22 mouse cellular contexts compared by ENCODE assay signal in the genomic region with DNA sequence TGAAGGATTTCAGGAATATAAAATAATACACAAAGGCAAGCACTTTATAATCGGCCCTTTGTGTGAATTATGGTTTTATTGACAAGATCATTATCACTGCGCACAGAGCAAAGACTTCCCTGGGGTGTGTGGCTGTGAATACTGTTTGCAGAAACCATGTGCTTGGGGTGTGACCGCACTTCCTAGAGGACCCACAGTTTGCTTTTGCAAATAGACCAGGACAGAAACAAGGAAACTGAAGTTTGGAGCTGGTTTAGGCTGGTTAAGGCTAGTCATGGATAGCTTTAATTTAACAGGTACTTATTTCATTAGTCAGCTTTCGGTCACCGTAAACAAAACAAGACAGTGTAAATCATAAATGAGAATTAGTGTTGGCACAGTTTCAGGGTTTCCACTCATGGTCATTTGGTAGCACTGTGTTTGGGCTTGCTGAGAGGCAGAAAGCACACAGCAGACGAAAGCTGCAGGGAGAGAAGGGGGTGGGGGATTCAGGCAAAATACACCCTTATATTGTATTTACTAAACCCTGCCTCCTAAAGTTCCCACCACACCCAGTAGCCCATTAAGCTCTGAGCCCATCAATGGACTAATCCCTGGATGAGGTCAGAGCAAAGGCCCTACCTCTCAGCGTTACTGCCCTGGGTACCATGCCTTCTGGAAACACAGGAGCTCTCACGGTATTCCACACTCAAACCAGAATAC. TPM values are rescaled to one million over a fixed set of nuclear protein-coding genes. Genes with fewer than 3 reads are reported as not detected.
DNase-seq lines count a peak whose midpoint lies in the region; ATAC-seq lines count a peak whose summit lies in the region.
"Had no signal": no experiment of that assay in that cellular context is flagged by ENCODE, and none has a peak within 500 bp of the region (broad histone marks: within the 10 kb centered on the region; RNA-seq: fewer than 3 reads in every experiment).

No protein-coding gene starts in this region.

- H3K4me2 ChIP-seq in heart, embryonic 14.5 days (ENCODE audit: low read length) = peak overlapping the region; percentile 2; the same call in 1 of the 2 replicates
- H3K4me2 ChIP-seq: forebrain, embryonic 13.5 days; heart, embryonic 11.5 days; hindbrain, embryonic 12.5 days; limb, embryonic 13.5 days had no signal

- ATAC-seq in heart, embryonic 14.5 days (ENCODE audit: insufficient number of reproducible peaks, insufficient read depth, low FRiP score, low read depth) = no peak
- ATAC-seq: forebrain, embryonic 13.5 days had no signal

- no peak for DNase-seq in heart, postnatal 4 days
- DNase-seq in lung, postnatal 36 days = peak; percentile 11
- no peak for DNase-seq in lung, postnatal 4 days
- DNase-seq in large intestine, adult 2 months (ENCODE audit: low read depth, low spot score) = peak; percentile 92
- no peak for DNase-seq in thymus, postnatal 10 days (ENCODE audit: low spot score in 2 of 2)
- no peak for DNase-seq in hindbrain, embryonic 10.5 days (ENCODE audit: low spot score)
- DNase-seq: cerebellum, adult 11 months; cerebellum, postnatal 36 days; gastrocnemius, postnatal 25 days; kidney, adult 11 months; lung, postnatal 10 days; right cerebral cortex, adult 18-20 months; thymus, postnatal 25 days had no signal

- H3K27me3 ChIP-seq in heart, embryonic 14.5 days (ENCODE audit: control insufficient read depth, insufficient read depth, low read length) = peaks cover 4% of the 10 kb centered on the region; the same call in 1 of the 2 replicates
- peaks cover 15% of the 10 kb centered on the region; the same call in 1 of the 2 replicates for H3K27me3 ChIP-seq in hindbrain, embryonic 10.5 days (ENCODE audit: insufficient read depth, poor library complexity, severe bottlenecking)
- H3K27me3 ChIP-seq: forebrain, embryonic 13.5 days; hindbrain, embryonic 12.5 days; limb, embryonic 13.5 days had no signal

- no peaks in the 10 kb centered on the region for H3K9me3 ChIP-seq in heart, embryonic 14.5 days (ENCODE audit: control insufficient read depth, low read length)
- no peaks in the 10 kb centered on the region for H3K9me3 ChIP-seq in hindbrain, embryonic 10.5 days
- H3K9me3 ChIP-seq: embryonic facial prominence, embryonic 10.5 days; forebrain, embryonic 13.5 days; hindbrain, embryonic 12.5 days; limb, embryonic 13.5 days had no signal

- 70% methylated on average over 8 of the region's 8 CpGs for WGBS in heart, embryonic 14.5 days
- WGBS in large intestine, adult 2 months = 17% methylated on average over 8 of the region's 8 CpGs
- 75% methylated on average over 8 of the region's 8 CpGs for WGBS in hindbrain, embryonic 10.5 days

- H3K4me1 ChIP-seq in heart, embryonic 14.5 days (ENCODE audit: control insufficient read depth in 2 of 2, insufficient read depth in 2 of 2, low read length in 2 of 2) = peaks cover 2 to 4% of the 10 kb centered on the region in 2 experiments; a peak in 1 of 4 replicates
- peaks cover 3% of the 10 kb centered on the region; the same call in 1 of the 2 replicates for H3K4me1 ChIP-seq in hindbrain, embryonic 10.5 days (replicated peaks)

- no peak overlapping the region for H3K4me3 ChIP-seq in heart, embryonic 14.5 days (ENCODE audit: control insufficient read depth in 1 of 2, insufficient read depth in 1 of 2, low read depth in 1 of 2, low read length in 2 of 2)
- H3K4me3 ChIP-seq in hindbrain, embryonic 10.5 days = no peak overlapping the region
- H3K4me3 ChIP-seq: embryonic facial prominence, embryonic 10.5 days; forebrain, embryonic 13.5 days; hindbrain, embryonic 12.5 days; limb, embryonic 13.5 days had no signal

- H3K27ac ChIP-seq in heart, embryonic 14.5 days (replicated peaks in 1 of 2; ENCODE audit: control insufficient read depth in 1 of 2, insufficient read depth in 1 of 2, low read depth in 2 of 2, low read length in 2 of 2) = no peak overlapping the region
- no peak overlapping the region for H3K27ac ChIP-seq in hindbrain, embryonic 10.5 days
- H3K27ac ChIP-seq: embryonic facial prominence, embryonic 10.5 days; forebrain, embryonic 13.5 days; hindbrain, embryonic 12.5 days; limb, embryonic 13.5 days; liver, embryonic 14.5 days had no signal

- no peaks in the 10 kb centered on the region for H3K36me3 ChIP-seq in heart, embryonic 14.5 days (ENCODE audit: control insufficient read depth, insufficient read depth, low read length)
- H3K36me3 ChIP-seq in hindbrain, embryonic 10.5 days = no peaks in the 10 kb centered on the region
- H3K36me3 ChIP-seq: embryonic facial prominence, embryonic 10.5 days; hindbrain, embryonic 12.5 days; limb, embryonic 13.5 days had no signal

- no peak overlapping the region for H3K9ac ChIP-seq in heart, embryonic 14.5 days (ENCODE audit: low read length)
- H3K9ac ChIP-seq: forebrain, embryonic 13.5 days; hindbrain, embryonic 12.5 days; limb, embryonic 13.5 days; liver, embryonic 14.5 days had no signal

RNA-seq across cellular contexts. Expression of a gene that starts 17.0 kb away (rescaled TPM):
- 22.4 and 23.1 TPM in 2 replicates for polyA plus RNA-seq in heart, embryonic 14.5 days (2014; fragmentation: Nextera tagmentation; extraction: Ambion mirVana)
- total RNA-seq in heart, postnatal 4 days (2021) = 10 to 100 TPM in 1 of 2 experiments, 1 to 10 TPM in 1; 9.0 to 10.6 TPM
- 15.3 and 16.3 TPM in 2 replicates for polyA plus RNA-seq in large intestine, adult 2 months (2012; rRNA removed)
- 32.6 and 33.6 TPM in 2 replicates for polyA plus RNA-seq in hindbrain, embryonic 10.5 days (2016; fragmentation: Nextera tagmentation; extraction: Ambion mirVana)

RNA-seq across cellular contexts. Expression of a gene that starts 17.0 kb away (rescaled TPM):
- polyA plus RNA-seq in heart, embryonic 14.5 days (2014; fragmentation: Nextera tagmentation; extraction: Ambion mirVana) = 31.5 and 32.5 TPM in 2 replicates
- 10 to 100 TPM; 30.8 to 31.4 TPM for total RNA-seq in heart, postnatal 4 days (2021)
- 34.5 and 43.4 TPM in 2 replicates for polyA plus RNA-seq in large intestine, adult 2 months (2012; rRNA removed)
- 37.9 and 48.3 TPM in 2 replicates for polyA plus RNA-seq in hindbrain, embryonic 10.5 days (2016; fragmentation: Nextera tagmentation; extraction: Ambion mirVana)

RNA-seq across cellular contexts. Expression of a gene that starts 21.0 kb away (rescaled TPM):
- 1.0 and 2.1 TPM in 2 replicates for polyA plus RNA-seq in heart, embryonic 14.5 days (2014; fragmentation: Nextera tagmentation; extraction: Ambion mirVana)
- total RNA-seq in heart, postnatal 4 days (2021) = under 1 TPM in 1 of 2 experiments, not detected in 1; 0.50 TPM
- 0.17 and 0.41 TPM in 2 replicates for polyA plus RNA-seq in large intestine, adult 2 months (2012; rRNA removed)
- polyA plus RNA-seq in hindbrain, embryonic 10.5 days (2016; fragmentation: Nextera tagmentation; extraction: Ambion mirVana) = 0.48 and 0.51 TPM in 2 replicates
- total RNA-seq: megakaryocyte-erythroid progenitor cell, adult 5-6 weeks; midbrain, postnatal 0 days had no signal
- polyA plus RNA-seq: forebrain, embryonic 13.5 days had no signal

RNA-seq across cellular contexts. Expression of a gene that starts 21.0 kb away (rescaled TPM):
- 18.8 and 23.0 TPM in 2 replicates for polyA plus RNA-seq in heart, embryonic 14.5 days (2014; fragmentation: Nextera tagmentation; extraction: Ambion mirVana)
- total RNA-seq in heart, postnatal 4 days (2021) = 1 to 10 TPM; 5.3 to 6.6 TPM
- 7.3 and 7.9 TPM in 2 replicates for polyA plus RNA-seq in large intestine, adult 2 months (2012; rRNA removed)
- 45.4 and 49.9 TPM in 2 replicates for polyA plus RNA-seq in hindbrain, embryonic 10.5 days (2016; fragmentation: Nextera tagmentation; extraction: Ambion mirVana)

RNA-seq across cellular contexts. Expression of a gene that starts 47.1 kb away (rescaled TPM):
- 21.8 and 23.2 TPM in 2 replicates for polyA plus RNA-seq in heart, embryonic 14.5 days (2014; fragmentation: Nextera tagmentation; extraction: Ambion mirVana)
- 10 to 100 TPM; 17.8 to 18.4 TPM for total RNA-seq in heart, postnatal 4 days (2021)
- polyA plus RNA-seq in large intestine, adult 2 months (2012; rRNA removed) = 5.7 and 5.8 TPM in 2 replicates
- polyA plus RNA-seq in hindbrain, embryonic 10.5 days (2016; fragmentation: Nextera tagmentation; extraction: Ambion mirVana) = 21.5 and 24.7 TPM in 2 replicates

Comparison
In these comparisons a context has a peak if more than half of its experiments do, and no peak if none do; other contexts are left out.
1. DNase-seq: peak in lung, postnatal 36 days (single experiment) and large intestine, adult 2 months (single experiment); none in heart, postnatal 4 days (single experiment), lung, postnatal 4 days (0 of 2), thymus, postnatal 10 days (0 of 2) and hindbrain, embryonic 10.5 days (single experiment).